Mouse (Mus musculus) right cerebral cortex, postnatal 36 days (tissue): ENCODE measurements at regions not wholly inside any gene's neighbourhood (a gene's known extent, or its start where the extent isn't known, plus 50 kb on each side); places are given as distances from the start of the nearest gene placed in this dataset.
"Not testable (repeated sequence)": the region's sequence is repeated elsewhere in the genome, so short reads cannot be mapped to it uniquely, and the experiment has no call there.

Experiments used
- DNase-seq, 2 experiments: peaks; one replicate each; pipeline ENCODE4 v3.0.0; 2022; ENCODE audit warnings: low spot score in 2 of 2, mixed read lengths in 1 of 2

DNA sequence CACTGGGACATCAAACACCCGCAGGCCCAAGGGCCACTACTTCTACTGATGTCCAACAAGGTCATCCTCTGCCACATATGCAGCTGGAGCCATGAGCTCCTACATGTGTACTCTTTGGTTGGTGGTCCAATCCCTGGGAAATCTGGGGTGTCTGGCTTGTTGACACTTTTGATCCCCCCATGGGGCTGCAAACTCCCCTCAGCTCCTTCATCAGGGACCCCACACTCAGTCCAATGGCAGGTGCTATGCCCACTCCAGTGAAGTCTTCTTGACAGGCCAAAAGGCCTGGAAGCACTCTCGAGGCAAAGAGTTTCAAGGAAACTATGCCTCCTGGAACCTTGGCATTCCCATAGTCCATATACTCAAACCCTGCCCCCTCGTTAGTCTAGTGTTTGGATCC, 570.8 kb upstream of the Smc2 start:
- DNase-seq, result no peak

DNA sequence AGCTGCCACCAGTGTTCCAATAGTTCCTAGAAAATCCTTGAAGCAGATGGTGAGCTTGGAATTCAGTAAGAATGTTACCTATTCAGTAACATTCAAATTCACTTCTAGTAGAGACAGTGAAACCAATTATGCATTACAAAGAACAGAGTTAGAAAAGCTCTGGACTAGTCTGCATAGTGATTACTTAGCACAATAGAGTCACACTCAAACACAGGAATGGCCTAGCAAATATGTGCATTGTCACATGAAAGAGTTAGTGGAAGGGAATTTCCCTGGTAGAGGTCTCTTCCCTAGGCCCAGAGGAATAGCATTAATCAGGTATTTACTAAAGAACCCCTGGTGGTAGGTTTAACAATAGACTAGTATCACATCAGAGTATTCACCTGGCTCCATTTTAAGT, 570.3 kb upstream of the Smc2 start:
- DNase-seq, result not testable (repeated sequence)

- no peak for DNase-seq
Measured at GRCm38 (mm10) chr4:51885460-51885859, 553.6 kb upstream of the Smc2 start.

DNA sequence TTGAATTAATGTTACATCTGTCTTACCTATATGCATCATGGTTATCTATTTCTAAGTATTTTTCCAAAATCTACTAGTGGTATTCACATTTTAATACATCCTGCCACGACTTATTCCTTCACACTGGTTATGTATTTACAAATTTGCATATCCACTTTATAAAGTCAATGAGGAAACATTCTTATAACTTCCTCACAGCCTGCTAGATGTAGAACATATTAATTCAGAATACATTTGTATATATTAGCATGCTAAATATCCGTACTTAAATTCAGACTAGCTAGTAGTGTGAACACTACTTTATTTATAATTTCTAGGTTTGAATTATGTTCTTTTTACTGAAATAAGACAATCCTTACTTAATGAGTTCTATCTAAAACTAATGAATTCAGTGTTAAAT, 549.8 kb upstream of the Smc2 start:
- DNase-seq, result no peak

GRCm38 (mm10) chr4:51928245-51928644, 510.8 kb upstream of the Smc2 start:
- no peak for DNase-seq

- no peak for DNase-seq
Measured at GRCm38 (mm10) chr4:51969751-51970150, 469.3 kb upstream of the Smc2 start.

- peak in 1 of 2 experiments; percentile 6 for DNase-seq
Measured at GRCm38 (mm10) chr4:51978962-51979361, 460.1 kb upstream of the Smc2 start.

DNA sequence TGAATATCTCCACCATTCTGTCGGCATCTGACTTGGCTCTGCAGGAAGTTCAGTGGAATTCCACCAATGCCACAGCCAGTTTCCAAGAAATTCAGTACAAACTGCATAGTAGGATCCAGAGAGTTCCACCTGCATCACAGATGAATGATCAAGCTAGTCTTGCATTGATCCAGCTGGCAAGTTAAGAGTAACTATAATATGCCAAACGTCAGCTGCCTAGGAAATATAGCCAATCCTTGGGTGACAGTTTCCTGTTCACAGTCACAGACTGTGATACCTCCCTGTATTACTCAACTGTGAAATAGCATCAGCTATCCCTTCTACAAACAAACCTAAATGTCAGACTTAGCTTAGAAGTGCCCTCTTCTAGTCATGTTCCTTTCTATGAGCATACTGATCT, 446.6 kb upstream of the Smc2 start:
- DNase-seq, result no peak

DNA sequence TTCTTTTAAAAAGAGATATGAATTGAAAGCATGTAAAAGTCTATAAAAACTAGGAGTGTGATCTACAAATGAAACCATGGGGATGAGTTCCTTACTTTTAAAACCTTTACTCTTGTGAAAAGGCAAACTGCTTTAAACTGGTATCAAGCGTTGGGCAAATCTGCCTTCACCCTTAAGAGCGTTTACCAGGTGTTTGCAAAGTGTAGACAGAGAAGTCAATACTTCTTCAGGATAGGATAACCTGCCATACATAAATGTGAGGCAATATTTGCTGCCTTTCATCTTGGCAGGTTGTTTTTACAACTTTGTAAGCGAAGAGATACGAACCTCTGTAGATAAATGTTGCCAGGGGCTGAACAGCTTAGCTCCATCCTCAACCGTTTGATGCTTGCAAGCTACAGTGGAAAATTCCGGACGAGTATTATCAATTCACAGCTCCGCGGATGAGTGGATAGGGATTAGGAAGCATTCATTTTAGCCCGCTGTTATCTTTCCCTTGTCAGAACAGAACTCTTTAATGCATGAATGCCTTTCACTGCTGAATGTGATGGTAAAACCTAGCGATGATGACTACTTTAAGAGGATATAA, 402.2 kb upstream of the Smc2 start:
- DNase-seq, result no peak

GRCm38 (mm10) chr4:52043404-52043803, 395.6 kb upstream of the Smc2 start:
- no peak for DNase-seq

DNA sequence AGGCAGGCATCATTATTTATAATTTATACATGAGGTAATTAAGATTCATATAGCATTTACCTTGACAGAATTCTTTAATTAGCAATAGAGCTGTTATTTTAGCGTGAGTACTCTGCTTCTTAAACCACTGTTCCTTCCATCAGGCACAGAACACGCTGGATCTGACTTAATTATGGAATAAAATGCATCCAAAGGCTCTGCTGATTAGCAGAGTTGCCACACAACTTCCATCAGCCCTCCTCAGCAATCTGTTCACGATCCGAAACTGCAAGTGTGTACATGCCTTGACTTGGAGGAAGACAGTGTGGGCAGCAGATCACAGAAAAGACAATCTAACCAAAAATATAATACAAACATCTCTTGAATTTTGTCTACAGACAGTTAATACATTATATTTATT, 388.1 kb upstream of the Smc2 start:
- no peak for DNase-seq

GRCm38 (mm10) chr4:52056031-52056430, 383.0 kb upstream of the Smc2 start:
- no peak for DNase-seq

DNA sequence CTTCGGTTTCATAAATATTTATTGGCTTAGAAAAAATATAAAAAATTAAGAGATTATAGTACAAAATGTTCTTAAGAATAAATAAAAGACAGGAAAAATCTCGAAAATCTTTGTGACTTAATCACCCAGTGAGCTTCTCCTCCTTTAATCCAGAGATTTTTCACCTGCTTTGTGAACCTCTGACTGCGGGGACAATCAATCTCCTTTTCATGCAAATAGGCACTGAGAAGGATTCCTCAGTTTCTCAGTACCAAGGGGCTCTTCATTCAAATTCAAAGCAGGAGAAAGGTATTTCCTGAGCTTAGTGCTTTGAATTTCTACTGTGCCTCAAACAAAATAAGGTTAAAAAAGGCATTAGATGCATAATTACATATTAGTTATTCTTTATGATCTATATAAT, 379.0 kb upstream of the Smc2 start:
- no peak for DNase-seq

- DNase-seq, result no peak
Measured at GRCm38 (mm10) chr4:52099187-52099586, 339.9 kb upstream of the Smc2 start.

DNA sequence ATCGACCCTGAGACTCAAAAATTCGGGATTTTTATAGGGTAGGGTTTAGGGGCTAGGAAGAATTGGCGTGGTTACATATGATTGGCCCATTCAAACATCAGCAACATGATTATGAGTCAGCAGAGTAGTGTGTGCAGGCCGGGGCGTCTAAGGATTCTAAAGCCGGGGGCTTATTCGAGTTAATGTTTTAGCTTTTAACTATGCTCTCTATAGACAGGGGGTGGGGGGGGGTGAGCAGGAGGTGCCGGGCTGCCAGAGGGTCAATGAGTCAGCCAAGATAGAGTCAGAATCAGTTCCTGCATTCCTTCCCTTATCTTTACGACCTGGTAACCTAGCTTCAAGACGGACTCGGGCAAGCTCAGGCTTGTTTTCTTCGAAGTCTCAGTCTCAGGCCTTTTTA, 333.2 kb upstream of the Smc2 start:
- no peak for DNase-seq

- no peak for DNase-seq
Measured at GRCm38 (mm10) chr4:52117765-52118290, 321.2 kb upstream of the Smc2 start.

DNA sequence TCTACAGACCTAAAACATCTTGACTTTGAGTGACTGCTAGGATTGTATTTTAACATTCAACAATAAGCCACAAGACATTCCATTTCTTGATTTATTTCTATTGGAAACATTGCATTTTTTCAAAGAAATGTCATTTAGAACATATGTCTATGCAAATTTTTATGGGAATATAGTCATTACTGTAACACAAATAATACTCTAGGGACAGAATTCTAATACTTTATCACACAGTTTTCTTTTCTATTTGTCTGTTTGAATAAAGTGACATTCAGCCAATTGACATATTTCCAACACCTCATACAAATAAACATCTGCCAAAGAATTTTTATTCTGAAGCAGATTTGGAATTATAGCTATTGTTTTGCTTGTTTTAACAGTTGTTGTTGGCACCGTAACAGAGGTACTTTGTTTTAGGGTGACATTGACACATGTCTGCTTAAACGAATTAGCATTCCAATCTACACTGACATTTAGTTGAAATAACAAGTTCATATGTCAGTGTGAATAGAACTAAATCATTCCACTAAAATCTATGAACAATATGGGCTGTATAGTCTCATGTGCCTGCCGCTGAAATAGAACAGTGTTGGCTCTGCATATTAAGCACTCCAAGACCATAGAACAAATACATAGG, 320.5 kb upstream of the Smc2 start:
- no peak for DNase-seq

DNA sequence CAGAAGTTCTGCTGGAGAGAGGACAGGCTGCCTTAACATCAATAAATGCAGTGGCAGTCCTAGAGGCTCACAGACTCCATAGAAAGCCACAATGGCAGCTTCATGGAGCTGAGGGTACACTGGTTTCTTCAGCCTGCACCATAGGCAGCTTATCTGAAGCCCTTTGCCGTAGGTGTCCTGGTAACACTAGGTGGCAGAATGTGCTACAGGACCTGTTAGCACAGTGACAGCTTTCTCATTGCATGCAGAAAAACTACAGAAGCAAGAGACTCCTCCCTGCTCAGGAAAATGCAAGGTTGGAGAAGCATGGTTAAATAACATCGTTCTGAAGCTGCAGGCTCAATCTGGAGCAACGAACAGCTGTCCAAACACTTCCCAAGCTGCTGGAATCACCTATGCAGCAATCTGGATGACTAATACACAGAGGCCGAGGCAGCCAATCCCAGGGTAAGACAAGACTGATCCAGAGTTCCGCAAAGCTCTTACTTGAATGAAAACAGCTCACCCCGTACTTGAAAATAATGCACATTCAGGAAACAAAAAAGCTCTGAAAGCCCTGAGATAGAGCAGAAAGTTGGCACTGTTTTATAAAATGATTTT, 286.4 kb upstream of the Smc2 start:
- peak in 1 of 2 experiments; percentile 5 for DNase-seq

DNA sequence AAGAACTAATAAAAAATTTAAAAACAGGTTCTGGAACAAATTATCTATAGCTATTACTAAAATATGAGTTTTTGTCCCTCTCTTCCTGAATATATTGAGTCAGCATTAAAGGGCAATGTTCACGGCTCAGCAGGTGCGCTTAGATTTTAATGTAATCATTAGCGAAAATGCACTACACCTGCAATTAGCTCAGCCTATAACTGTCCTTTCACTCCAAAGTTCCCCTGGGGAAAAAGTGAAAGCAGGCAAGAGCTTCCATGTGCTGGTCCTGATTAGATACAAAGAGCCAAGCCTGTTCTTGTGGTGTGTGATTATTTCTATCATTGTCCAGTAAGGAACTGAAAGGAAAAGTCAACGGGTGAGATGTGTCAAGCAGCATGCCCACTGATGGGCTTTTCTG, 262.8 kb upstream of the Smc2 start:
- DNase-seq, result no peak

DNA sequence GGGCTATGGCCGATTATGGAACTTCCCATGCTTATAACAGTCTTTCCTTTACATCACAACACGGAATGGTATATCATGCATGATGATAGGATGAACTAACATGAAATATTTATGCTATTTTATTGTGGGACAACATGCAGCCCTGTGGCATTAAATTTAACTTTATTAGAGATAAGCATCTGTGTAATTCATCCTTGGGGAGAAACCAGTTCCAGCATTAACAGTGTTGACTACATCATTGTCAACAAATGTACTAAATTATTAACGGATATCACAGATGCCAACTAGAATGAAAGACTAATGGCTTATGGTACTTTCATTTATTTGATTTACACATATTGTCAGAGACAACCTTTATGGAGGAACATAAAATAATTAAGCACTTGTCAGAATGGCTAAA, 241.3 kb upstream of the Smc2 start:
- no peak for DNase-seq

- no peak for DNase-seq
Measured at GRCm38 (mm10) chr4:52210601-52211000, 228.4 kb upstream of the Smc2 start.

DNA sequence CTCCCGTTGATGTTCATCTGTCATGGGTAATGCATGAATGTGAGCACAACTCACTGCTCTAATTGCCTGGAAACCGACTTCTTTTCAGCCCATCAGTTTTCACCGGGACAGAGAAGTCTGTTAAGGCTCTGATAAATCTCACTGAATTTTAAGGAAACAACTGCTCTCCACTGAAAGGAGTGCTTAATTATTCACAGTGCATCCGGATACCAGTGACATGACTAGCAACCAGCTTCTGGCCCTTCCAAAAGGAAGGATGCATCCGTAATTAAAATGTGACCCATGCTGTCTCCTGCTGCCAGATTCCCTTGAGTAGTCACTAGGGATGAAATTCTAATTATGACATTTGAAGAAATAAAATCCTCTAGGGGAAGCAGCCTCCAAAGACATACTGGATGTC, 228.0 kb upstream of the Smc2 start:
- DNase-seq, result no peak

DNA sequence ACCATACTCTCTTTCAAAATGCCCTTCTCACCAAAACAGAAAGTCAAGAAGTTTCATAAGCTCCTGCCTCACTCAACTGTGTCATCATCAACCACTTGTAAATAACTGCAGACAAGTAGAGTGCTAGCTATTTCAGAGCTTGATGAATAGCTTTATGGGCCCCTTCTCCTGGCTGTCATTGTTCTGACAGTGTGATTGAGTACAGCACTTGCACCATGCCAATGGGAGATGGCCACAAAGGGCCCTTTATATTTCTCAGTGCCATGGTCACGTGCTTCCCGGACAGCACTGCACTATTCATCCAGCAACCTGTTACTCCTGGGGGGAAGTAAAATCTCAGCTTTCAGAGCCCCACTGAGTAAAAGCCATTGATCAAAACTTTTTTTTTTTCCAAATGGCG, 225.7 kb upstream of the Smc2 start:
- DNase-seq, result no peak
